11 mouse cellular contexts compared by ENCODE assay signal in the genomic region with DNA sequence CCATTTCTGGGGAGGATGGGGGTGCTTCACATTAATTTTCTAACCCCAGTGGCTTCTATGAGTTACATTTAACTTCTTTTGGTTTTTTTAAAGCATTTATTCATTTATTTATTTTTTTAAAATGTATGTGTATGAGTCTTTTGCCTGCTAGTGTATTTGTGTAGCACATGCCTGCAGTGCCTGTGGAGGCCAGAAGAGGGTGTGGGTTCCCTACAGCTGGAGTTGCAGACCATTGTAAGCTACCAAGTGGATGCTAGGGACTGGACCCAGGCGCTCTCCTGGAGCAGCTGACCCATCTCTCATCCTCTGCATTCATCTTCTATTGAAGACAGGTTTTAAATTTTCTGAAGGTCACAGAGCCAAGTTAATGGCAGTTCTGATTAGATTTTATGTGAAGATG. TPM values are rescaled to one million over a fixed set of nuclear protein-coding genes. Genes with fewer than 3 reads are reported as not detected.
DNase-seq lines count a peak whose midpoint lies in the region; ATAC-seq and TF ChIP-seq lines count a peak whose summit lies in the region.
"Had no signal": no experiment of that assay in that cellular context is flagged by ENCODE, and none has a peak within 500 bp of the region (broad histone marks: within the 10 kb centered on the region; RNA-seq: fewer than 3 reads in every experiment).

No protein-coding gene starts in this region.

- TF ChIP-seq CTCF in intestine, postnatal 0 days (IDR thresholded peaks at IDR 0.05; ENCODE audit: low read depth), result peak; percentile 52
- peak; percentile 56 for TF ChIP-seq CTCF in stomach, postnatal 0 days (IDR thresholded peaks at IDR 0.05; ENCODE audit: low read depth)

- no peak overlapping the region for H3K27ac ChIP-seq in intestine, postnatal 0 days (ENCODE audit: low read depth, low read length)
- H3K27ac ChIP-seq in intestine, embryonic 15.5 days, result no peak overlapping the region
- no peak overlapping the region for H3K27ac ChIP-seq in stomach, postnatal 0 days (replicated peaks)
- H3K27ac ChIP-seq: lung, embryonic 15.5 days had no signal

- peaks cover 51% of the 10 kb centered on the region for H3K36me3 ChIP-seq in intestine, postnatal 0 days (ENCODE audit: control insufficient read depth, insufficient read depth)
- H3K36me3 ChIP-seq in intestine, embryonic 15.5 days, result peaks cover 12% of the 10 kb centered on the region
- peaks cover 7% of the 10 kb centered on the region; the same call in 1 of the 2 replicates for H3K36me3 ChIP-seq in stomach, postnatal 0 days (ENCODE audit: control insufficient read depth, insufficient read depth, low read length)

- no peaks in the 10 kb centered on the region for H3K4me1 ChIP-seq in intestine, postnatal 0 days (replicated peaks; ENCODE audit: control insufficient read depth, insufficient read depth, low read length)
- no peaks in the 10 kb centered on the region for H3K4me1 ChIP-seq in intestine, embryonic 15.5 days (replicated peaks)
- no peaks in the 10 kb centered on the region for H3K4me1 ChIP-seq in stomach, postnatal 0 days (replicated peaks; ENCODE audit: control insufficient read depth, insufficient read depth)
- H3K4me1 ChIP-seq: lung, embryonic 15.5 days had no signal

- peak; percentile 20 for DNase-seq in retina, embryonic 14.5 days (ENCODE audit: low spot score)
- no peak for DNase-seq in retina, postnatal 1 day
- peak; percentile 53 for DNase-seq in ZHBTc4 (ENCODE audit: low read depth, low spot score)
- DNase-seq in stomach, postnatal 0 days (ENCODE audit: low spot score), result no peak
- DNase-seq in urinary bladder, postnatal 14 days (ENCODE audit: low spot score), result no peak
- DNase-seq: cerebellum, adult 18-20 months; right cerebral cortex, postnatal 14 days had no signal

- TF ChIP-seq EP300 in stomach, postnatal 0 days (optimal IDR thresholded peaks at IDR 0.05), result no peak

- H3K4me2 ChIP-seq in intestine, postnatal 0 days (replicated peaks; ENCODE audit: low read depth), result no peak overlapping the region
- H3K4me2 ChIP-seq in intestine, embryonic 15.5 days (replicated peaks), result no peak overlapping the region
- no peak overlapping the region for H3K4me2 ChIP-seq in stomach, postnatal 0 days (replicated peaks; ENCODE audit: low read depth)
- H3K4me2 ChIP-seq: lung, embryonic 15.5 days had no signal

- WGBS in intestine, postnatal 0 days, result 100% methylated on average over 1 of the region's 1 CpGs
- WGBS in intestine, embryonic 15.5 days, result 100% methylated on average over 1 of the region's 1 CpGs
- 100% methylated on average over 1 of the region's 1 CpGs for WGBS in stomach, postnatal 0 days

- H3K4me3 ChIP-seq in intestine, postnatal 0 days (ENCODE audit: low read depth, low read length), result no peak overlapping the region
- no peak overlapping the region for H3K4me3 ChIP-seq in intestine, embryonic 15.5 days (replicated peaks)
- H3K4me3 ChIP-seq in stomach, postnatal 0 days (ENCODE audit: low read depth, low read length), result no peak overlapping the region
- H3K4me3 ChIP-seq: lung, embryonic 15.5 days had no signal

- no peaks in the 10 kb centered on the region for H3K27me3 ChIP-seq in intestine, postnatal 0 days (replicated peaks; ENCODE audit: control insufficient read depth, insufficient read depth, low read length)
- no peaks in the 10 kb centered on the region for H3K27me3 ChIP-seq in intestine, embryonic 15.5 days (replicated peaks)
- H3K27me3 ChIP-seq in stomach, postnatal 0 days (ENCODE audit: control insufficient read depth, insufficient read depth, low read length), result no peaks in the 10 kb centered on the region
- H3K27me3 ChIP-seq: lung, embryonic 15.5 days had no signal

- no peak for ATAC-seq in intestine, postnatal 0 days
- no peak for ATAC-seq in intestine, embryonic 15.5 days
- no peak for ATAC-seq in stomach, postnatal 0 days (ENCODE audit: low FRiP score, low TSS enrichment)
- ATAC-seq: inflammation-experienced regulatory T-cells, adult 6 months had no signal

- no peaks in the 10 kb centered on the region for H3K9me3 ChIP-seq in intestine, postnatal 0 days (ENCODE audit: control insufficient read depth)
- no peaks in the 10 kb centered on the region for H3K9me3 ChIP-seq in intestine, embryonic 15.5 days
- no peaks in the 10 kb centered on the region for H3K9me3 ChIP-seq in stomach, postnatal 0 days (ENCODE audit: control insufficient read depth, low read length)
- H3K9me3 ChIP-seq: lung, embryonic 15.5 days had no signal

- no peak overlapping the region for H3K9ac ChIP-seq in intestine, postnatal 0 days (ENCODE audit: low read depth, low read length)
- H3K9ac ChIP-seq in intestine, embryonic 15.5 days, result no peak overlapping the region
- H3K9ac ChIP-seq in stomach, postnatal 0 days (ENCODE audit: low read length), result no peak overlapping the region
- H3K9ac ChIP-seq: lung, embryonic 15.5 days had no signal

RNA-seq across cellular contexts. Expression of gene Tyw1, which starts 16.9 kb away (rescaled TPM):
- polyA plus RNA-seq in intestine, postnatal 0 days (2015; fragmentation: Nextera tagmentation; extraction: Ambion mirVana), result 12.0 and 15.0 TPM in 2 replicates
- 23.5 and 24.0 TPM in 2 replicates for polyA plus RNA-seq in intestine, embryonic 15.5 days (2015; fragmentation: Nextera tagmentation; extraction: Ambion mirVana)
- 12.6 and 13.8 TPM in 2 replicates for polyA plus RNA-seq in stomach, postnatal 0 days (2015; fragmentation: Nextera tagmentation; extraction: Ambion mirVana)

RNA-seq across cellular contexts. Expression of gene Sbds, which starts 17.0 kb away (rescaled TPM):
- polyA plus RNA-seq in intestine, postnatal 0 days (2015; fragmentation: Nextera tagmentation; extraction: Ambion mirVana), result 97.7 and 105 TPM in 2 replicates
- 75.0 and 75.9 TPM in 2 replicates for polyA plus RNA-seq in intestine, embryonic 15.5 days (2015; fragmentation: Nextera tagmentation; extraction: Ambion mirVana)
- polyA plus RNA-seq in stomach, postnatal 0 days (2015; fragmentation: Nextera tagmentation; extraction: Ambion mirVana), result 72.0 and 76.2 TPM in 2 replicates

RNA-seq across cellular contexts. Expression of gene Tmem248, which starts 55.5 kb away (rescaled TPM):
- polyA plus RNA-seq in intestine, postnatal 0 days (2015; fragmentation: Nextera tagmentation; extraction: Ambion mirVana), result 45.7 and 47.0 TPM in 2 replicates
- polyA plus RNA-seq in intestine, embryonic 15.5 days (2015; fragmentation: Nextera tagmentation; extraction: Ambion mirVana), result 38.9 and 40.2 TPM in 2 replicates
- 33.2 and 34.4 TPM in 2 replicates for polyA plus RNA-seq in stomach, postnatal 0 days (2015; fragmentation: Nextera tagmentation; extraction: Ambion mirVana)

Comparison
In these comparisons a context has a peak if more than half of its experiments do, and no peak if none do; other contexts are left out.
1. DNase-seq: peak in retina, embryonic 14.5 days (single experiment) and ZHBTc4 (single experiment); none in retina, postnatal 1 day (single experiment), stomach, postnatal 0 days (single experiment) and urinary bladder, postnatal 14 days (single experiment).